Mouse (Mus musculus): ENCODE results near the gene Cyth3. TPM values are rescaled to one million over a fixed set of nuclear protein-coding genes. Genes with fewer than 3 reads are reported as not detected.

Cyth3 gene
- polyA plus RNA-seq, 1 experiment from 2014 or later, result 48.7 TPM

DNA sequence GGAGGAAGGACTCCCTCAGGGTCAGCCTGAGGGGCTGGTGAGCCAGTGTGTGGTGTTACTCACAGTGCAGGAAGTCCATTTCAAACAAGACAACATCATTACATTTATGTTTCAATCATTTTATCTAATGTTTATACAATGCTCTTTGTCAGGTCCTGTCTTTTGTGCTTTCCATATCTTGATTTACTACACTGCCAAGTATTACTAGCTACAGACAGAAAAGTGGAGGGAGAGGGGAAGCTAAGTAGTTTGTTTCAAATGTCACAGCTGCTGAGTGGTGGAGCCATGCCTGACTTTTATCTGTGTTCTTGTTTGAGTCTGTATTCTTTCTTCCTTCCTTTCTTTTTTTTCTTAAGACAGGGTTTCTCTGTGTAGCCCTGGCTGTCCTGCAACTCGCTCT lies 5.7 kb downstream of the Cyth3 start:
- no peak overlapping the region for H3K4me2 ChIP-seq (replicated peaks)
- no peak overlapping the region for H3K27ac ChIP-seq
- no peak for ATAC-seq (ENCODE audit: insufficient number of reproducible peaks, insufficient read depth, low FRiP score, low TSS enrichment)
- no peaks in the 10 kb centered on the region for H3K27me3 ChIP-seq
- H3K4me3 ChIP-seq, result no peak overlapping the region
- WGBS, result 80% methylated on average over 1 of the region's 1 CpGs
- no peak overlapping the region for H3K9ac ChIP-seq
- H3K4me1 ChIP-seq, result peaks cover 49% of the 10 kb centered on the region
- H3K36me3 ChIP-seq, result no peaks in the 10 kb centered on the region
- H3K9me3 ChIP-seq, result no peaks in the 10 kb centered on the region

DNA sequence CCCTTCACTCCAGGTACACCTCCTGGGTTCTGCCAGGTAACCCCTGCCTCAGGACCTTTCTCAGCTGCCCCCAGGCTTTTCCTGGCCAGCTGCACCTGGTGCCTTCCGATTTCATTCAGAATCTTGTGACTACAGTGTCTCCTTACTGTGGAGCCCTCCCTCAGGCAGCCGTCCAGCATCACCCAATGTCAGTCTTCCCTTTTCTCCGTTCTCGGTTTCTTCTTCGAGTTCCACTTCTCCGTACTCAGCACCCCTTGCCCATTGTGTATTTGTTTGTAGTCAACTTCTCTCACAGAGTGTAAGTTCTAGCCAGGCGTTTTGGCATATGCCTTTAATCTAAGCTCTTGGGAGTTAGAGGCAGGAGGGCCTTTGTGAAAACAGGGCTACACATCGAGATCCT lies 7.4 kb downstream of the Cyth3 start:
- Histone ChIP-seq H3K27ac (no peak overlapping the region), H3K4me1 (peaks cover 48% of the 10 kb centered on the region), H3K4me2 (replicated peaks) (no peak overlapping the region), H3K27me3 (no peaks in the 10 kb centered on the region), H3K9ac (no peak overlapping the region), H3K36me3 (no peaks in the 10 kb centered on the region), H3K4me3 (no peak overlapping the region), H3K9me3 (no peaks in the 10 kb centered on the region)
- WGBS, result 86% methylated on average over 8 of the region's 8 CpGs
- no peak for ATAC-seq (ENCODE audit: insufficient number of reproducible peaks, insufficient read depth, low FRiP score, low TSS enrichment)

DNA sequence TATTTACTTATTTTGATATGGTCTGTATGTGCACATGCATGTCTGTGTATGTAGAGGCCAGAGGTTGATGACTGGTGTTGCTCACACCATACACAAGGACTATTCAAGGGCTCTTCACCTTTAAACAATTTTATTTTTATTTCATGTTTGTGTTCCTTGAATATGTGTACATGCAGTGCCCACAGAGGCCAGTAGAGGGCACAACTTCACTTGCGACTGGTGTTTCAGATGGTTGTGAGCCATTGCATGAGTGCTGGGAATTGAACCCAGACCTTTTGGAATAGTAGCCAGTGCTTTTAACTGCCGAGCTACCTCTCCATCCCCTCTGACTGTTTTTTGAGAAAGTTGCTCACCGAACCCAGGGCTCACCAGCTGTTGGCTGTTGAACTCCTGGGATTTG lies 8.0 kb downstream of the Cyth3 start:
- Histone ChIP-seq H3K4me2 (replicated peaks) (no peak overlapping the region), H3K36me3 (no peaks in the 10 kb centered on the region), H3K4me1 (peaks cover 49% of the 10 kb centered on the region), H3K9ac (no peak overlapping the region), H3K27ac (no peak overlapping the region), H3K27me3 (no peaks in the 10 kb centered on the region), H3K4me3 (no peak overlapping the region), H3K9me3 (no peaks in the 10 kb centered on the region)
- ATAC-seq (ENCODE audit: insufficient number of reproducible peaks, insufficient read depth, low FRiP score, low TSS enrichment), result no peak
- WGBS, result 97% methylated on average over 3 of the region's 3 CpGs

DNA sequence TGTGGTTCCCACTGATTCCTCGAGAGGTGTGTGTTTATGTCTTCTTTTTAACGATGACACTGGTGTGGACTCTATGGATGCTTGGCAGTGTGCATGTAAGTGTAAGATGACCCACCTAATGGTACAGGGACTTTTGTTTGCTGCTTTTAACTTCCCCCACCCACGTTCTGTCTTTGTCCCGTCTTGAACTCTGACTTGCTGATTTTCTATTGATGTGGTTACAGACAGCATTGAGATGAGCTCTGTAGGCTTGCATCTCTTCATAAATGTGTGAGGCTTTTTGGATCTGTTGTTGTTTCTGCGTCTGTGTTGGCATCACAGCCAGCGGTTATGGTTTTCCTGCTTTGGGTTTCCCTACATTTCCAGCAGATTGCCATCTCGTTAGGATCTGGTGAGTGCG lies 8.5 kb downstream of the Cyth3 start:
- 86% methylated on average over 8 of the region's 8 CpGs for WGBS
- H3K9me3 ChIP-seq, result no peaks in the 10 kb centered on the region
- H3K4me1 ChIP-seq, result peaks cover 50% of the 10 kb centered on the region
- no peaks in the 10 kb centered on the region for H3K36me3 ChIP-seq
- H3K27me3 ChIP-seq, result no peaks in the 10 kb centered on the region
- H3K9ac ChIP-seq, result no peak overlapping the region
- no peak for ATAC-seq (ENCODE audit: insufficient number of reproducible peaks, insufficient read depth, low FRiP score, low TSS enrichment)
- no peak overlapping the region for H3K4me3 ChIP-seq
- H3K4me2 ChIP-seq (replicated peaks), result no peak overlapping the region
- no peak overlapping the region for H3K27ac ChIP-seq

DNA sequence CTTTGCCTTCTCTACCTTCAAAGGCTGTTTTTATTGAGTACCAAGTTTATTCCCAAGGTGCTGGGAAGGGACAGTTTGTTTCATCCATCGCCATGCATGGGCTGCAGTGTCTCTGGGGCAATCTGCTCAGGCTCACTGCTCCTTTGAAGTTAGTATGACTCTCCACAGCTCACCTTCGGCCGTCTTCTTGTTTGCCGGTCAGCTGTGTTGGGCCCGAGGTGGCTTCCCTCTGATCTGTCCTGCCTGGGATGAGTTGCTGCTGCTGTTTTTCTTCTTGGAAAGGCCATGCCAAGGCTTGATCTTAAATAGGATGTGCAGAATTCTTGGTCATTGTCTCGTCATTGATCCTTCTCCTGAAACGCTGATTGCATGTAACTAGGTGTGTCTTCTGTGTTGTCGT lies 9.3 kb downstream of the Cyth3 start:
- no peak for ATAC-seq (ENCODE audit: insufficient number of reproducible peaks, insufficient read depth, low FRiP score, low TSS enrichment)

DNA sequence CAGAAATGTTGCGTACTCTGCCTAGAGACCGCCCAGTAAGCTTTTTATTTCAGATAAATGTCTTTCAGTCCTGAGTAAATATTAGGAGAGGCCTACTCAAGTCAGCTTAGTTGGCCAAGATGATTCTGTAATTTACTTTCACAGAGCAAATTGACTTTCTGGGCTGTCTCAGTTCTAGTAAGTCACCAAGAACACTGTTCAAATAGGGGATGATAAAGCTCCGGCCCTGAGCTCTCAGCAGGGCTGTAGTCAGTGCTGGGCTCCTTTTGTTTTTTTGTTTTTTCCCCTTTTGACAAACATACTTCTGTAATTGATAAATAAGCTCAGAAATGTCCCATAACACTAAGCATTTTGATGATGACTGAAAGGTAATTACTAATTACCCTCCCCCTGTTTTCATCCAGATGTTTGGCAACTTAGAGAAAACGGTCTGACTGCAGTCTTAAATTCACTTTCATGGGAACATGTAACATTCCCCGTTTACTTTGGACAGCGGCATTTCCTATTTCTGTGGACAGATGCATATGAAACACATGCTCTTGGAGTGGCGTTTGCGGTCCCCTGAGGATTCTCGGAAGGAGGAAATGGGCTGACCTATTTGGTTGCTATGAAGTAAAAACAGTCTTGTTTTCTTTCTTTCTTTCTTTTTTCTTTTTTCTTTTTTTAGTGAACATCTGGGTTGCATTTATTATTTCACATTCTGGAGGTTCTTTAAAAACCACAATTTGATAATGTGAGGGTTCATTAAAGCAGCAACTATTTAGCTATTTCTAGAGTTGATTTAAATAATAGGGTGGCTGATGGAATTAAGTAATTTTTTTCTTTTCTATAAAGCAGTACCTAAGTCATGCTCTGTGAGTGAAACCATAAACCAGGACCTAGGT lies 10.7 kb downstream of the Cyth3 start:
- ATAC-seq (ENCODE audit: insufficient number of reproducible peaks, insufficient read depth, low FRiP score, low TSS enrichment), result 0 out of 2 replicates have a peak, but pooled peaks have one; percentile 49
- peak overlapping the region; percentile 69 for H3K27ac ChIP-seq

More for the DNA sequence above, 9.3 kb downstream of the Cyth3 start:
- Histone ChIP-seq H3K9ac (no peak overlapping the region), H3K4me2 (replicated peaks) (no peak overlapping the region), H3K9me3 (no peaks in the 10 kb centered on the region), H3K27me3 (no peaks in the 10 kb centered on the region), H3K36me3 (no peaks in the 10 kb centered on the region), H3K4me1 (peaks cover 50% of the 10 kb centered on the region), H3K27ac (no peak overlapping the region), H3K4me3 (no peak overlapping the region)
- WGBS, result 71% methylated on average over 8 of the region's 8 CpGs

DNA sequence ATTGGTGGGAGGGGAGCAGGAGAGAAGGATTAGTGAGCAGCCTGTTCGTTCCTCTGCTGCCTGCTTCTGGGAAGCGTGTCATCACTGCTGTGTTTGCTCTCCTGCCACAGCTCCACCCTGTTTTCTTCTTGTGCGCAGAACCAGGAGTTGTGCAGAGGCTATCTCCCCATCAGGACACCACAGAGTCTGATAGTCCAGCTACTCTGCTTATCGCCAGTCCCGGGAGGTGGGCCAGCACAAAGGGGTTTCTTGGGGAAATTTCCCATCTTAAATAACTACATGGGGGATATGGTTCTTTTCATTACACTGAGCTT lies 11.3 kb downstream of the Cyth3 start:
- H3K27ac ChIP-seq, result peak overlapping the region; percentile 69
- H3K27me3 ChIP-seq, result no peaks in the 10 kb centered on the region
- peaks cover 64% of the 10 kb centered on the region for H3K4me1 ChIP-seq
- H3K4me2 ChIP-seq (replicated peaks), result peak overlapping the region; percentile 21
- ATAC-seq (ENCODE audit: insufficient number of reproducible peaks, insufficient read depth, low FRiP score, low TSS enrichment), result no peak; the same call in 1 of the 2 replicates
- H3K36me3 ChIP-seq, result no peaks in the 10 kb centered on the region
- H3K4me3 ChIP-seq, result no peak overlapping the region
- 14% methylated on average over 5 of the region's 5 CpGs for WGBS
- H3K9ac ChIP-seq, result no peak overlapping the region
- H3K9me3 ChIP-seq, result no peaks in the 10 kb centered on the region

More for the DNA sequence above, 10.7 kb downstream of the Cyth3 start:
- Histone ChIP-seq H3K36me3 (no peaks in the 10 kb centered on the region), H3K4me3 (no peak overlapping the region), H3K27me3 (no peaks in the 10 kb centered on the region), H3K9ac (no peak overlapping the region), H3K4me1 (peaks cover 58% of the 10 kb centered on the region), H3K9me3 (no peaks in the 10 kb centered on the region), H3K4me2 (replicated peaks) (peak overlapping the region; percentile 21)
- 28% methylated on average over 9 of the region's 9 CpGs for WGBS

DNA sequence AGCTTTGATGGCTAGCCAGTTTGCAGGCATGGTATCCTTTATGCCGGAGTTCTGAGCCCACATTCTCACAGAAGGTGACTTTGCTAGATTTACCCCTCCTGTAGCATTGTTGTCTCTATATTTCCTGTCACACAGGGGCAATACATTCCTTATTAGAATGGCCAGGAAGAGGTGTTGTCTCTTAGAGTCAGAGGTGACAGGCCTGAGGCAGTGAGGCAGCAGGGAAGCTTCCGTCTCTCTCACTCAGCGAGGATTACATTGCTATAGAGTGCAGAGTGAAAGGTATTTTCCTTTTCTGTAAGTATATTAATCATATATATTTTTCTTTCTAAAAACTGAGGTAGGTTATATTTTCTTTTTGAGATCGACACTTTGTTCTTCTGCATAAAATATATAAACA lies 11.6 kb downstream of the Cyth3 start:
- H3K9ac ChIP-seq, result no peak overlapping the region
- no peak for ATAC-seq (ENCODE audit: insufficient number of reproducible peaks, insufficient read depth, low FRiP score, low TSS enrichment)
- no peak overlapping the region for H3K4me3 ChIP-seq
- H3K36me3 ChIP-seq, result no peaks in the 10 kb centered on the region
- H3K27ac ChIP-seq, result peak overlapping the region; percentile 69
- no peaks in the 10 kb centered on the region for H3K27me3 ChIP-seq
- H3K9me3 ChIP-seq, result no peaks in the 10 kb centered on the region
- H3K4me1 ChIP-seq, result peaks cover 68% of the 10 kb centered on the region
- peak overlapping the region; percentile 21 for H3K4me2 ChIP-seq (replicated peaks)
- 49% methylated on average over 4 of the region's 4 CpGs for WGBS

DNA sequence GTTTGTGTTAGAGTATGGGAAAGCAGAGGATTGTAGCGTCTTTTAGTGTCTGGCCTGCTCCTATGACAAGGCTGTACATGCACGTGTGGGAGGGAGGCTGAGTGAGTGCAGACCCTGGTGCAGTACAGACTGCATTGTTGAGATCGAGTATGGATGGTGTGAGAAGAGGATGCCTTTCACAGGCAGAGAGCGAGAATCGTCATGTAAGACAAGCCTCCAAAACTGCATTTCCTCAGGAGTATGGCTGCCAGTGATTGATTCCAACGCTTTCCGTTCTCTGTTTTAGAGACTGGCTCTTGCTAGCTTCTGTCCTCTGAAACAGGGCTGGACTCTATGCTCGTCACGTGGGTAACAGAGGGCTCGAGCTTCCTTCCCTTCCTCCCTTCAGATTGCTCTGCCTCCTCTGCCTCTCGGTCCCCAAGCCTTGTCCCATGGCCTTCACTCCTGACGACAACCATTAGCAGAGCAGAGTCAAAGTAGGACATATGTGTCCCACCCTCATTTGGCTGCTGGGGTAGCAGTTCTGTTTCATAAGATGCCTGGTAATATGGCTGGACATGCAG lies 12.4 kb downstream of the Cyth3 start:
- Histone ChIP-seq H3K27ac (0 out of 2 replicates have a peak overlapping the region, but pooled peaks have one; percentile 3), H3K4me3 (no peak overlapping the region), H3K36me3 (no peaks in the 10 kb centered on the region), H3K9me3 (no peaks in the 10 kb centered on the region), H3K4me2 (replicated peaks) (0 out of 2 replicates have a peak overlapping the region, but pooled peaks have one; percentile 11), H3K4me1 (peaks cover 73% of the 10 kb centered on the region), H3K27me3 (no peaks in the 10 kb centered on the region), H3K9ac (peak overlapping the region; percentile 12; the same call in 1 of the 2 replicates)
- 35% methylated on average over 12 of the region's 12 CpGs for WGBS
- ATAC-seq (ENCODE audit: insufficient number of reproducible peaks, insufficient read depth, low FRiP score, low TSS enrichment), result no peak

DNA sequence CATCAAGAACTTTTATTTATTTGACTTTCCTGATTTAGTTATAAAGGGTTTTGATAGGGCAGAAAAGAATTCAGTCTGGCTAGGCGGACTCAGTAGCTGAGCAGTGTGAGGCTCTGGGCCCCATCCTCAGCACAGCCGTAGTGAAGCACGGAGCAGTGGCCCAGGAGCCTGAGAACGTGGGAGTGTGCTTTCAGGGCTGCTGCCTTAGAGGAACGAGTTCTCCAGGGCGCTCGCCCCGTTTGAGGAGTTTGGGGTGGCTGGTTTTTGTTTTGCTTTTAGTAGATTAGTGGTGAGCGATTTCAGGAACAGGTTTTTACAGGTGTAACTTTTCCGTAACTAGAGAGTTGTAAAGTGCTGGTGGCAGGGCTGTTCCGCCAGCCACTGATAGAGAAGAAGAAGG lies 13.1 kb downstream of the Cyth3 start:
- Histone ChIP-seq H3K27ac (no peak overlapping the region), H3K27me3 (no peaks in the 10 kb centered on the region), H3K4me1 (peaks cover 80% of the 10 kb centered on the region), H3K4me3 (no peak overlapping the region), H3K4me2 (replicated peaks) (no peak overlapping the region), H3K9ac (no peak overlapping the region), H3K36me3 (no peaks in the 10 kb centered on the region), H3K9me3 (no peaks in the 10 kb centered on the region)
- no peak for ATAC-seq (ENCODE audit: insufficient number of reproducible peaks, insufficient read depth, low FRiP score, low TSS enrichment)
- 63% methylated on average over 11 of the region's 11 CpGs for WGBS

DNA sequence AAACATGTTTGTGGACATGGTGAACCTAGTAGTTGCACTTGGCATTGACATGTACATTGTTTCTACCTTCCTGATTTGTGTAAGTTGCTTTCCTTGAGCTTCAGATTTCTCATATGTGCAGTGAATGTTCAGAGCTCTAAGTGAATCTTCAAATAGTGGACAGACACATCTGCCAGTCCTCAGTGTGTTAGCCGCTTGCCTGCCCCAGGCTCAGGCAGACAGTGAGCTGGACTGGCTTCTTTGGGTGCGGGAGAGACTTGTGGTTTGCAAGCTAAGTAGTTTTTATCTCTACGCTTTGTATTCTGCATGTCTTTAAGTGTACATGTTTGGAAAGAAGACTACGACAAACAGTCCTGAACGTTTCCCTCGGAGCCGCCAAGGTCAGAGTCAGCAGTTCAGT lies 13.9 kb downstream of the Cyth3 start:
- Histone ChIP-seq H3K4me1 (peaks cover 86% of the 10 kb centered on the region), H3K4me3 (no peak overlapping the region), H3K27me3 (no peaks in the 10 kb centered on the region), H3K4me2 (replicated peaks) (no peak overlapping the region), H3K36me3 (no peaks in the 10 kb centered on the region), H3K9me3 (no peaks in the 10 kb centered on the region), H3K27ac (no peak overlapping the region), H3K9ac (no peak overlapping the region)
- no peak for ATAC-seq (ENCODE audit: insufficient number of reproducible peaks, insufficient read depth, low FRiP score, low TSS enrichment)
- WGBS, result 66% methylated on average over 7 of the region's 7 CpGs

DNA sequence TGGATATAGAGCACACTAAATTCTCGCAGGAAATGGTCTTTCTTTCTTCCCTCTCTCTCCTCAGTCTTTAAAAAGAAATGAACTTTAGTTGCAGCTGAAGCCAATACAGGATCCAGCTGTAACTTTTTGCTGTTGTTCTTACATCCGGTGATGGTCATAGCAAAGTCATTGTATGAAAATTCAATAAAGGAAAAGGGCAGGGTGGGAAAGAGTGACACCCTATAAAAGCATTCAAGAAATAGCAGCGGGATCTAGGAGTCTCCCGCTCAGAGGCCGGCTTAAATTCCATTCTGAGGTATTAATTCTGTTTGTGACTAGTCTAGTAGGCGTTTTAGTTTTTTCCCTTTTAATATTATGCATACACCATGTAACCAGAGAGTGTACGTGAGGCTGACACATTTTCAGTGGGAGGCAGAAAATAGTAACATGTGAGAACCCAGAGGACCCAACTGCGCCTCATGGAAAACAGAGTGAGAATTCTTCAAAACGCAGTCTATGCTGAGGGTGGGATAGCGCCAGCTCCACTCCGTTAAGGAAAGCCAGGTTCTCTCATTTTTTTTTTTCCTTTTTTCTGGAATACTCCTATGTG lies 15.7 kb downstream of the Cyth3 start:
- no peaks in the 10 kb centered on the region for H3K36me3 ChIP-seq
- no peak overlapping the region for H3K9ac ChIP-seq
- H3K4me1 ChIP-seq, result peaks cover 86% of the 10 kb centered on the region
- H3K4me2 ChIP-seq (replicated peaks), result peak overlapping the region; percentile 12
- peak overlapping the region; percentile 63 for H3K27ac ChIP-seq
- ATAC-seq (ENCODE audit: insufficient number of reproducible peaks, insufficient read depth, low FRiP score, low TSS enrichment), result no peak
- no peaks in the 10 kb centered on the region for H3K9me3 ChIP-seq
- H3K4me3 ChIP-seq, result no peak overlapping the region
- H3K27me3 ChIP-seq, result no peaks in the 10 kb centered on the region
- WGBS, result 31% methylated on average over 11 of the region's 11 CpGs

Data from embryonic facial prominence, embryonic 12.5 days (tissue).